Mouse (Mus musculus) ovary, adult 10 weeks (tissue): ENCODE results near the gene Kcna5. TPM values are rescaled to one million over a fixed set of nuclear protein-coding genes. Genes with fewer than 3 reads are reported as not detected.

Experiments used
- polyA plus RNA-seq: library from polyadenylated mRNA; stranded (reverse); fragments of 350-450 nt; fragmentation: Illumina TruSeq; extraction: RNeasy Lipid Tissue Mini Kit (QIAGEN cat#74804); gene quantifications from one replicate; pipeline ENCODE4 v1.2.3, GENCODE M21; 2014

Kcna5 gene
- 1.2 TPM for polyA plus RNA-seq

DNA sequence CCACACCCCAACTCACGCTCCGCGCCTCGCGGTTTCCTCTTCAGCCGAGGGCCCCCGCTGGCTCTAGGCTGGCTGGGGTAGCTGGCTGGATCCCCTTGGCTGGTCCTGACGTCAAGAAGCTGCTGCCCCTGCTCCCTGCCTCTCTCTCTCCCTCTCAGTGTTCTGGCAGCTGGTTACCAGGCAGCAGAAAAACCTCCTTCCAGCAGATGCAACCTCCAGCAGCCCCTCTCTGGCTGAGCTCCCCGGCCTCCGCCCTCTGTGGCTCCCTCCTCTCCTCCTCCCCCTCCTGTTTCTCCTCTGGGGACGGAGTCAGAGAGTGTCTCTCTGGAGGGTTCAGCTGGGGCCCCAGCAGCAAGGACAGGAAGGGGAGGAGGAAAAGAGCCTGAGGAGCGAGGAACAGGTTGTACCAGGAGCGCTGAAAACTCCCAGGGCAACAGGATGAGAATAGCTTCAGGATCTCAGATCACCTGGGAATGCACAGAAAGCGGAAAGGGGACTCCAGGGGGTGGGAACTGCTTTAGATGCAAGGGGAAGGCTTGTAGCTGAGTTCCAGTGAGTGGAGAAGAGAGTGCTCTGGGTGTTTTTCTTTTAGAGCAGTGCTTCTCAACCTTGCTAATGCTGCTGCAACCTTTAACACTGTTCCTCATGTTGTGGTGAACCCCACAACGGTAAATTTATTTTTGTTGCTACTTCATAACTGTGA lies at the start of gene Kcna5:
Kcna5 (minus strand) TSS at position 205 of the 703 bp plus-strand sequence.

Other genes with a start within 250 kb of the Kcna5 start
- gene Kcna1, start 111.0 kb upstream of the Kcna5 start, polyA plus RNA-seq, result 0.80 TPM
- gene Kcna6, start 205.3 kb upstream of the Kcna5 start, polyA plus RNA-seq, result 0.29 TPM